Mouse (Mus musculus): ENCODE measurements around the gene Hs3st6.

Gene Hs3st6

GRCm38 (mm10) chr17:24765016-24765905 lies 12.5 kb downstream of the Hs3st6 start:
- in situ Hi-C loops (cut with MboI, MseI) = no loop called here

DNA sequence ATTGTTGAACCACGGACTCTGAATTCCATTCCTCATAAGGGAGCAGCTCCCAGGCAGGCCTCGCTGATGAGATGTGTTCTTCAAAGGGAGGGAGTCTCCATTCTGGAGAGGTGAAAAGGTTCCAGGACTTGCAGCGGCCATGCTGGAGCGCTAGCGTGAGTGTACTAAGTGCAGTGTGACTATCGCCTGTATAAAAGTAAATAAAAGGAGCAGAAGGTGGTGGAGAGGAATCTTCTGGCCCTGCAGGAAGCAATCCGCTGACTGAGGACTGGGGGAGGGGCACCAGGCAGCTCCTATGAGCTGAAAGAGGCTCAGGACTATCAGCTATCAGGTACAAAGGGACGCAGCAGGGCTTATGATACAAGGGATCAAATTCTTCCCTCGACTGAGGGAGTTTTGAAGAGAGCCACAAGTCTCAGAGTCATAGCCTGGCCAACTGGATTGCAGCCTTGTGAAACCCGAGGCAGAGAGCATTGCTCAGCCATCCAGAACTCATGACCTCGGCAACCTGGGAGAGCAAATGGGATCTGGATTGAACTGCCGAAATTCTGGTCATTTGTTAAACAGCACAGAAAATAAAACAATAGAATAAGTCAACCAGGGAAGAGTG lies 13.6 kb downstream of the Hs3st6 start:
- in situ Hi-C loops (cut with MboI, MseI) = no loop called here

DNA sequence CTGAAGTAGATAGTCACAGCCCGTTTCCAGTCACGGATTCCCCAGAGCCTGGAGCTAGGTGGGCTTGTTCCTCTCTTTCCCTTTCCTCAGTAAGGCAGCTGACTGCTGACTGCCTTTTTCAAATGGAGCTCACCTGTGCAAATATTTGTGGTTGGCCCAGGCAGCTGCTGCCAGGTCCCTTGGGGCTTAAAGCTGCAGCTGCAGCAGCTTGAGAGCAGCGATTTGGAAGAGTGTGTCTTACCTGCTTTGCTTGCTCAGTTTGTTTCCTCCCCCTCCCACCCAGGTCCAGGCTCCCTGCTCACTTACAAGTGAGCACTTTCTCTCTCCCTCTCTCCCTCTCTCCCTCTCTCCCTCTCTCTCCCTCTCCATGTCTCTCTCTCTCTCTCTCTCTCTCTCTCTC lies 16.4 kb downstream of the Hs3st6 start:
- in situ Hi-C loops (cut with MboI, MseI) = no loop called here

- in situ Hi-C loops (cut with MboI, MseI) = no loop called here
These were observed 20.5 kb downstream of the Hs3st6 start for GRCm38 (mm10) chr17:24773241-24773640.

GRCm38 (mm10) chr17:24775173-24775572 lies 22.4 kb downstream of the Hs3st6 start:
- in situ Hi-C loops (cut with MboI, MseI) = no loop called here

DNA sequence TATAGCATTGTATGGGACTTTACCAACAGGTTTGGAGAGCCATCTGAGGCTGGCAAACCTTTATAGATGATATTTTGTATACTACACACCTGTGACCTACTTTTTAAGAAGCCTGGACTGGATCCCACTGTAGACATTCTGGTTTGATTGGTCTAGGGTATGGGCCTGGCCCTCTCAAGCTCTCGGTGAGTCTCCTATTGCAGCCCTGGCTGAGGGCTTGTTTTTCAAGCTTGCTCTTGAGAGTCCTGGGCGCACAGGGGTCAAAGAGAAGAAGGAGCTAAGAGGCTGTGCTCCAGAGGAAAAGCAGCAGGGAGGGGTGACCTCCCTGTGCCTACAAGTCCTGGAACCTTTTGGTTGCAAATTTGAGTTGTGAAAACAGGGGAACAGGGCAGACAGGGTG lies 24.3 kb downstream of the Hs3st6 start:
- in situ Hi-C loops (cut with MboI, MseI) = no loop called here

- in situ Hi-C loops (cut with MboI, MseI) = no loop called here
These were observed 28.0 kb downstream of the Hs3st6 start for GRCm38 (mm10) chr17:24780821-24781220.

GRCm38 (mm10) chr17:24792190-24792589 lies 39.4 kb downstream of the Hs3st6 start:
- in situ Hi-C loops (cut with MboI, MseI) = no loop called here

DNA sequence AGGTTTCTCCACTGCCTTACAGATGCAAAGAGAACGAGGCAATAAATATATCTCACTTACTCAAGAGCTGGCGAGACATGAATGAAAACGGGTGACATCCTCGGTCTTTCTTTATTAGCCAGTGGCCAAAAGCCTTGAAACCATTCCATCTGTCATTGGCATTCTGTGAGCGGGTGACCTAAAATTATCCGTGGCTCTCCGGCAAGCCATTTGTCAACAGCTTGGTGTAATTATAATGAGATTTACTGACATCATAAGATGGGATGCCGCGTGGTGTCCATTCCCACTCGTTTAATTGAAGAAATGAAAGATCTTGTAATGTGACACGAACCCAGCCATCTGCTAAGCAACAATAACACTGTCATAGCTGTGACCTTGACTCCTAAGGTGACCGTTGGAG lies 42.0 kb downstream of the Hs3st6 start:
- in situ Hi-C loops (cut with MboI, MseI) = loop anchor here (5.0 kb wide), 1 partner anchor 47 kb away; no protein-coding TSS in a partner anchor

DNA sequence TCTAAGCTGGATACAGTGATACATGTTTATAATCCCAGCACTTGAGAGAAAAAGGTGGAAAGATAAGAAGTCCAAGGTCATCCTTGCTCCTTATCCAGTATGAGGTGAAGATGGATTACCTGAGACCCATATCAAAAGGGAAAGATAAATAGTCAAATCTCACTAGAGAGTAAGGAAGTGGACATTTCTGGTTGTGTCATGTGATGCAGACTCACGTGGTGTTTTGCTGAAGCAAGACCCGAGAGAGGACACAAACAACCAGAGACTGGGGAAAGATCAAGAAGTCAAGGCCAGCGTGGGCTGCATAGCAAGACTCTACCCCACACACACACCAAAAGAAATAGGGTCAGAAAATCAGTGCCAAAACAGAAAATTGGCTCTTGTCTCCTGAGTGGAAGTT lies 44.2 kb downstream of the Hs3st6 start:
- in situ Hi-C loops (cut with MboI, MseI) = loop anchor here (5.0 kb wide), 1 partner anchor 50 kb away; no protein-coding TSS in a partner anchor

GRCm38 (mm10) chr17:24798229-24798628 lies 45.4 kb downstream of the Hs3st6 start:
- in situ Hi-C loops (cut with MboI, MseI) = loop anchor here (5.0 kb wide), 1 partner anchor 51 kb away; no protein-coding TSS in a partner anchor

GRCm38 (mm10) chr17:24799476-24799875 lies 46.7 kb downstream of the Hs3st6 start:
- in situ Hi-C loops (cut with MboI, MseI) = loop anchor here (5.0 kb wide), 1 partner anchor 52 kb away; no protein-coding TSS in a partner anchor

GRCm38 (mm10) chr17:24800524-24800923 lies 47.7 kb downstream of the Hs3st6 start:
- in situ Hi-C loops (cut with MboI, MseI) = no loop called here

GRCm38 (mm10) chr17:24803952-24804951 lies 51.5 kb downstream of the Hs3st6 start, which contains the start of gene Meiob:
TSS of gene Meiob (plus strand) at chr17:24804289.
- in situ Hi-C loops (cut with MboI, MseI) = no loop called here

All from T-helper 1 cell (primary cell).